Mouse (Mus musculus) hindbrain, embryonic 11.5 days (tissue): ENCODE data around the gene Mvb12a. TPM values are rescaled to one million over a fixed set of nuclear protein-coding genes. Genes with fewer than 3 reads are reported as not detected.

Experiments
- ATAC-seq: fragments of 200-750 bp; cut with Nextera tagmentation; 2 replicates; pipeline ENCODE4 v1.8.0; 2017; ENCODE audit warnings: mild to moderate bottlenecking, moderate TSS enrichment, moderate library complexity; ENCODE audit not compliant: low FRiP score
- DNase-seq: peaks from one replicate; pipeline ENCODE4 v3.0.0-alpha.2; 2015; ENCODE audit warnings: low spot score
- H3K27ac ChIP-seq: fragments of 300-500 bp; sonication (generic); 2 replicates; pipeline ENCODE4 v1.5.1; 2014; ENCODE audit warnings: mild to moderate bottlenecking, low read depth, low read length
- H3K27me3 ChIP-seq: fragments of 300-500 bp; sonication (generic); 2 replicates; pipeline ENCODE4 v1.6.1; 2014; ENCODE audit warnings: mild to moderate bottlenecking, low read length, moderate library complexity, mixed read lengths; ENCODE audit not compliant: control insufficient read depth, insufficient read depth
- H3K36me3 ChIP-seq: fragments of 300-500 bp; sonication (generic); 2 replicates; pipeline ENCODE4 v1.6.1; 2014; ENCODE audit warnings: mild to moderate bottlenecking, low read length, moderate library complexity, mixed read lengths; ENCODE audit not compliant: control insufficient read depth, insufficient read depth
- H3K4me1 ChIP-seq: fragments of 300-500 bp; sonication (generic); replicated peaks from 2 replicates; pipeline ENCODE4 v1.6.1; 2014; ENCODE audit warnings: low read length, mixed read lengths; ENCODE audit not compliant: control insufficient read depth, insufficient read depth
- H3K4me2 ChIP-seq: fragments of 300-500 bp; sonication (generic); replicated peaks from 2 replicates; pipeline ENCODE4 v1.6.1; 2014; ENCODE audit warnings: mild to moderate bottlenecking, low read depth, low read length
- H3K4me3 ChIP-seq: fragments of 300-500 bp; sonication (generic); 2 replicates; pipeline ENCODE4 v1.5.1; 2014; ENCODE audit warnings: low read depth, low read length
- H3K9ac ChIP-seq: fragments of 300-500 bp; sonication (generic); 2 replicates; pipeline ENCODE4 v1.6.1; 2014; ENCODE audit warnings: low read depth, low read length
- H3K9me3 ChIP-seq: fragments of 300-500 bp; sonication (generic); 2 replicates; pipeline ENCODE4 v1.6.1; 2016; ENCODE audit warnings: low read length; ENCODE audit not compliant: control insufficient read depth
- WGBS: fragments of 180-500 bp; shearing (Covaris S2); extraction: QIAGEN DNeasy Blood & Tissue Kit; methylation state at CpG from one replicate; pipeline ENCODE4 v1.1.7; 2014; 5-methylcytosine and 5-hydroxymethylcytosine counted together
- polyA plus RNA-seq: library from polyadenylated mRNA; unstranded; fragments of >200 nt; fragmentation: Nextera tagmentation; extraction: Ambion mirVana; gene quantifications from 2 replicates; pipeline ENCODE4 v1.2.1, GENCODE M21; 2014

Gene Mvb12a
- polyA plus RNA-seq, 1 experiment from 2014 or later, result 61.1 TPM

DNA sequence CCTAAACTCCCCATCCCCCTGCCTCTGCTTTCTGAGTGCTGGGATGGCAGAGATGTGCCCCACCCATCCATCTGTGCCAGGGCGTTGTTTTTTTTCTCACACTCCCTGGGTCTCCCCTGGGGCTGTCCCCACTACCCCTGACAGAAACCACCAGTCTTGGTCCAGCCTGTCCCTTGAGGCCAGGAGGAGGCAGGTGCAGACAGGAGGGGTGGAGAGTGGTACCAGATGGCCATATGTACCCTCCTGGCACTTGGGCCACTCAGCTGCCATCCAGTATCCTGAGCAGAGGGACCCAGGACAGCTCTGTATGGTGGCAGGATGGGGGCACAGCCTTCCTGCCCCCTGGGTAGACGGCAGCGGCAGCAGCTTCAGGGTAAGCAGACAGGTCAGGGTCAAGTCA, 54.7 kb downstream of the Mvb12a start, which contains the start of gene Fam129c:
Gene Fam129c, plus strand, starts transcription at position 198 of the 400 bp plus-strand sequence.
- H3K27ac ChIP-seq, result no peak within 1 kb of the TSS
- no peak for DNase-seq
- no peak within 1 kb of the TSS for H3K4me3 ChIP-seq
- H3K9ac ChIP-seq, result no peak within 1 kb of the TSS
- H3K4me2 ChIP-seq, result no peak within 1 kb of the TSS
- no peaks in the 10 kb centered on the region for H3K9me3 ChIP-seq
- H3K4me1 ChIP-seq, result peaks cover 9% of the 10 kb centered on the region
- no peaks in the 10 kb centered on the region for H3K36me3 ChIP-seq
- ATAC-seq, result no peak
- WGBS, result 84% methylated on average over 3 of the region's 3 CpGs
- peaks cover 19% of the 10 kb centered on the region for H3K27me3 ChIP-seq

Other genes starting within 250 kb of the Mvb12a start
- gene Use1, start 176.1 kb upstream of the Mvb12a start, polyA plus RNA-seq, result 77.8 and 78.6 TPM in 2 replicates
- 3.0 and 3.7 TPM in 2 replicates for gene Ocel1, start 171.6 kb upstream of the Mvb12a start, polyA plus RNA-seq
- 69.5 and 78.3 TPM in 2 replicates for gene Nr2f6, start 161.0 kb upstream of the Mvb12a start, polyA plus RNA-seq
- 2.9 and 3.6 TPM in 2 replicates for gene Ushbp1, start 147.1 kb upstream of the Mvb12a start, polyA plus RNA-seq
- gene Babam1, start 146.1 kb upstream of the Mvb12a start, polyA plus RNA-seq, result 102 and 106 TPM in 2 replicates
- 14.4 and 20.8 TPM in 2 replicates for gene Ankle1, start 136.9 kb upstream of the Mvb12a start, polyA plus RNA-seq
- 38.5 and 40.0 TPM in 2 replicates for gene Abhd8, start 79.3 kb upstream of the Mvb12a start, polyA plus RNA-seq
- 231 and 239 TPM in 2 replicates for gene Mrpl34, start 78.0 kb upstream of the Mvb12a start, polyA plus RNA-seq
- 143 and 155 TPM in 2 replicates for gene Dda1, start 73.7 kb upstream of the Mvb12a start, polyA plus RNA-seq
- gene Ano8, start 57.0 kb upstream of the Mvb12a start, polyA plus RNA-seq, result 5.1 and 5.8 TPM in 2 replicates
- 3.7 and 3.8 TPM in 2 replicates for gene Gtpbp3, start 54.8 kb upstream of the Mvb12a start, polyA plus RNA-seq
- 35.3 and 37.2 TPM in 2 replicates for gene Plvap, start 31.2 kb upstream of the Mvb12a start, polyA plus RNA-seq
- gene Ccdc194, start 17.2 kb upstream of the Mvb12a start, polyA plus RNA-seq, result 0.51 and 0.71 TPM in 2 replicates
- gene Bst2, start 5.5 kb upstream of the Mvb12a start, polyA plus RNA-seq, result 2.2 and 5.7 TPM in 2 replicates
- gene Tmem221, start 15.9 kb downstream of the Mvb12a start, polyA plus RNA-seq, result 0.28 and 0.47 TPM in 2 replicates
- not detected in 2 replicates for gene Nxnl1, start 23.7 kb downstream of the Mvb12a start, polyA plus RNA-seq
- 13.7 and 18.2 TPM in 2 replicates for gene Slc27a1, start 26.0 kb downstream of the Mvb12a start, polyA plus RNA-seq
- 228 TPM in 2 replicates for gene Pgls, start 49.3 kb downstream of the Mvb12a start, polyA plus RNA-seq
- gene Fam129c, start 54.7 kb downstream of the Mvb12a start, polyA plus RNA-seq, result 3.3 and 3.6 TPM in 2 replicates
- gene Colgalt1, start 68.1 kb downstream of the Mvb12a start, polyA plus RNA-seq, result 41.3 and 42.5 TPM in 2 replicates
- gene Unc13a, start 128.8 kb downstream of the Mvb12a start, polyA plus RNA-seq, result 7.3 and 9.1 TPM in 2 replicates
- gene Jak3, start 133.4 kb downstream of the Mvb12a start, polyA plus RNA-seq, result 0.99 and 1.4 TPM in 2 replicates
- 0.35 and 0.37 TPM in 2 replicates for gene Insl3, start 146.3 kb downstream of the Mvb12a start, polyA plus RNA-seq
- gene B3gnt3, start 158.9 kb downstream of the Mvb12a start, polyA plus RNA-seq, result 0.36 and 0.45 TPM in 2 replicates
- 13.6 and 15.0 TPM in 2 replicates for gene Fcho1, start 182.8 kb downstream of the Mvb12a start, polyA plus RNA-seq